Mouse (Mus musculus) activated CD4-positive, CD25-positive, alpha-beta regulatory T cell, adult 4 months (primary cell): Measurements from ENCODE around the gene Kif5a. TPM values are rescaled to one million over a fixed set of nuclear protein-coding genes. Genes with fewer than 3 reads are reported as not detected.
"Not testable (repeated sequence)": the region's sequence is repeated elsewhere in the genome, so short reads cannot be mapped to it uniquely, and the experiment has no call there.

Experiments used
- ATAC-seq: one replicate; pipeline ENCODE4 v1.8.0; 2017
- polyA plus RNA-seq, 2 experiments: library from polyadenylated mRNA; unstranded; fragments of 100-300 nt; shearing (Covaris generic); gene quantifications; one replicate each; pipeline ENCODE4 v1.2.1; 2017

The Kif5a gene
- polyA plus RNA-seq: under 1 TPM; 0.18 to 0.70 TPM

DNA sequence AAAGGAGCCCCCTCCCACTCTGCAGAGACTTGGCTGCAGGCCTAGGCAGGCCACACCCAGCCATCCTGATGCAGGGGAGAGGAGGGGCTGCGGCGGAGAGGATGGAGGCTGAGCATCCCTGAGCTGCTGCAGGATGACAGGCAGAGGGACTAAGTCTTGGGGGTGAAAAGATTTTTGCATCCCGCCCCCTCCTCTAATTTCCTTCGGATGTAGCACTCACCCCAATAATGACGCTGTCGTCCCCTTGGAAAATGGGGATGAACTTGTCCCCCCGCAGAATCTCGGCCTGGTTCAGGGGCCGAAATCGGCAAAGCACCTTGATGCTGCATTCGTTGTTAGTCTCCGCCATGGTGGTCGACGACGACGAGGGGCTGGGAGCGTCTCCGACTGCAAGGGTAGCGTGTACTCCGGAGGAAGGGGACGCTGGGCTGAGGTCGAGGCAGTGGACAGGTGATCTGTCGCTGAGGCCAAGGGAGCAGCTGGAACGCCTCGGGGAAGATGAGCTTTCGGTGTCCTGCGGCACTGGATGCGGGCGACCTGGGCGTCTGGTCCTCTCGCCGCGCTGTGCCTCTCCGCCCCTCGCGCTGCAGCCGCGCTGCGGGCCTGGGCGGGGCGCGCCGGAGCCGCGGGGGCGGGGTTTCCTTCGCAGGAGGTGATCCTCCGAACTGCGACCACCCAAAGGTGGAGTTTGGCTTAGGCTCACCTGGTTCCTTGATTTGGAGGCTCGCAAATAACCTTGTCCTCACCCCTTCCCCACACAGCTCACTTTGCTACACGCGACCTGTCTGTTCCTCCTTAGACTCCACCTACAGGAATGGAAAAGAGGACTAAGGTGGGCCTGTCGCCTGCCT is at the start of gene Kif5a:
Gene Kif5a, minus strand, starts transcription at position 801 of the 851 bp plus-strand sequence.
- no peak for ATAC-seq

DNA sequence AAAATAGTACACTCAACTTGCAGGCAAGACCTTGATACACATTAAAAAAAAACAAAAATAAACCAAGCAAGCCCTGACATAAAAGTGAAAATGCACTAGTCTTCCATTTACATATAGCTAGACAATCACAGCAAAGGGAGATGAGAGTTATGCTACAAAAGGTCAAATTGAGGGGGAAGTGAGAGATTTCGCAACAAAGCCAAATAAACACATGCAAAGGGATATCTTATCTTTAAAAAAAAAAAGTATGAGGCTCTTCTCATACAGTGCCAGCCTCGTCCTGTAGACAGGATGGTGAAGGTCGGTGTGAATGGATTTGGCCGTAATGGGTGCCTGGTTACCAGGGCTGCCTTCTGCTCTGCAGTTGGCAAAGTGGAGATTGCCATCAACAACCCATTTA is 49.7 kb upstream of the Kif5a start:
- no peak for ATAC-seq

DNA sequence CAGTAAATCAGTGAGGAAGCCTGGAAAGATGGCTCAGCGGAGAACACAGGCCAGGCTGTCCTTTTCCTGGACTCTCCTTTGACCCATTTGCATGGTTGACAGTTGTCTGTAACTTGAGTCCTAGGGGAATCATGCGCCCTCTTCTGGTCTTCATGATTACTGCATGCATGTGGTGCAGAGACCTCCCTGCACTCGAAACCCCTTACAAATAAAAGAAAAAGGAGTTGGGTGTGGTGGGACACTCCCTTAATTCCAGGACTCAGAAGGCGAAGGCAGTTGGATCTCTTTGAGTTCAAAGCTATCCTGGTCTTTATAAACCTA is 49.2 kb upstream of the Kif5a start:
- ATAC-seq: peak; percentile 45

DNA sequence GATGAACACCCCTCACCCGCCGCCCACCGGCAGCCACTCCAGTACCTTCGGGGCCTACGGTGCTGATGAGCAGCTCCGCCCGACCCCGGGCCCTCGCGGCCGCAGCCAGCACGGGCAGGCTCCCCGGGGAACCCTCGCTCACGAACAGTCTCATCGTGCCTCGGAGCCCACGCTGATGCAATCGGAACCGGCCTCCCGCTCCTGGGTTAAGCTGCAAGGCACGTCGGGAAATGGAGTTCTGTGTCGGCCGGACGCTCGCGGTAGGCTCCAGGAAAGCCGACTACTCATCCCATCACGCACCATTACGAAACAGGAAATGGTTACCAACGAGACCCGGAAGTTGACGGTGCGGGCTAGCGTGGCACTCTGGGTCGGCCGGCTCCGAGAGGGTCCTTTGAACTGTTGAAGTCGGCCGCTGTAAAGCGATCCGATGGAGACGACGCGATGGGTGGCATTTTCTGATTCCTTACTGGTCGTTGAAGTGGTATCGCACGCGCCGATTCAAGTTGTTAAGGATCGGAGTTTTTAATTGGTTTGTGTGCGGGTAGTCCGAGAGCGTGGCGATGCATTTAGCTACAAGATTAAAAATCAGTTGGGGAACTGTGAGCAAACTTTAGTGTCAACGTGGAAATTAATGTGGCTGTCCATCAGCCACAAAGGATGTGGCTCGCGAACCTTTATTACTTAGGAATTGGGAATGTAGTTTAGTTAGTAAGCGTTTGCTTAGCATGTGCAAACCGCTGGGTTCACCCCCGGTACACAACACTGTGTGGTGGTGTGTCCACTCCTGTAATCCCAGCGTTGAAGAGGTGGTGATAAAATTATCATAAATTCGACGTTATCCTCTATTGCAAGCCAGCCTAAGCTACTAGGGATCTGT is 48.6 kb upstream of the Kif5a start, which contains the start of gene Mars:
Gene Mars, minus strand, starts transcription at position 311 of the 880 bp plus-strand sequence.
- peak; percentile 92 for ATAC-seq

DNA sequence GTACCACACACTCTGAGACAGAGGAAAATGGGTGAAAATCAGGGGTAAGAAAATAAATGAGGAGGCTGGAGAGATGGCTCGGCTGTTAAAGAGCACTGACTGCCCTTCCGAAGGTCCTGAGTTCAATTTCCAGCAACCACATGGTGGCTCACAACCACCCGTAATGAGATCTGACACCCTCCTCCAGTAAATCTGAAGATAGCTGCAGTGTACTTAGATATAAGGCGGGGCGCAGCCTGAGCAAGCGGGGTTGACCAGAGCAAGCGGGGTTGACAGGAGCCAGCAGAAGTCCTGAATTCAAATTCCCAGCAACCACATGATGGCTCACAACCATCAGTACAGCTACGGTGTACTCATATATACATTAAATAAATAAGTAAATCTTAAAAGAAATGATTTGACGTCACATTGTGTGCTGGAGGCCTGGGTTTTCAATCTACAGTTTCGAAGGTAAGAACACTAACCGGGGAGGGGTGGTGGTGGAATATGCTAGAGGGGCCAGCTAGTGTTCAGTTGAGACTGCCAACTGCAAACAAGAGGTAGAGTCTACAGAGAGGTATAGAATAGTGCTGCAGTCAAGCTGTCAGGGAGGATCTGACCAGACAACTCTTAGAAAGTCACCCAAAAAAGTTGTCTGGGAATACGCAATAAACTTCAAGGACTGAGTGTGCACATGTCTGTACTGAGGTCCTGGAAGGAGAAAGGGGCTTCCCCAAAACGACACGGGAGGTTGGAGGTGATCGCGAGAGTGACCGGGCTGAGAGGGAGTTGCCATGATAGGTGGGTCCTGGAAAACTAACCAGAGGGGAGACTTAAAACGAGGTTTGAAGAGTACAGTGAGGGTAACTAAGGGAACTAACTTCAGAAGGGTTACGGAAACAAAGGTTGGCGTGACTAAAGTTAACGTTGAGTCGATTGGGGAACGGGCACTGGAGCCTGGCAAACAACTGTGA is 47.7 kb upstream of the Kif5a start:
- ATAC-seq: peak; percentile 21

DNA sequence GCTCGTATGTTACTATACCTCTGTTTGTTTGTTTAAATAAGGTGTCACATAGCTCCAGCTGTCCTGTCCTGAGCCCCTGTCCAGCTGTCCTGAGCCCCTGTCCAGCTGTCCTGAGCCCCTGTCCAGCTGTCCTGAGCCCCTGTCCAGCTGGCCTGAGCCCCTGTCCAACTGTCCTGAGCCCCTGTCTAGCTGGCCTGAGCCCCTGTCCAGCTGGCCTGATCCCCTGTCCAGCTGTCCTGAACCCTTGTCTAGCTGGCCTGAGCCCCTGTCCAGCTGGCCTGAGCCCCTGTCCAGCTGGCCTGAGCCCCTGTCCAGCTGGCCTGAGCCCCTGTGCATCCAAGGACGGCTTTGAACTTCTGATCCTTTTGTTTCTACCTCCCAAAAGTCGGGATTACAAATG is 46.0 kb upstream of the Kif5a start:
- not testable (repeated sequence) for ATAC-seq

DNA sequence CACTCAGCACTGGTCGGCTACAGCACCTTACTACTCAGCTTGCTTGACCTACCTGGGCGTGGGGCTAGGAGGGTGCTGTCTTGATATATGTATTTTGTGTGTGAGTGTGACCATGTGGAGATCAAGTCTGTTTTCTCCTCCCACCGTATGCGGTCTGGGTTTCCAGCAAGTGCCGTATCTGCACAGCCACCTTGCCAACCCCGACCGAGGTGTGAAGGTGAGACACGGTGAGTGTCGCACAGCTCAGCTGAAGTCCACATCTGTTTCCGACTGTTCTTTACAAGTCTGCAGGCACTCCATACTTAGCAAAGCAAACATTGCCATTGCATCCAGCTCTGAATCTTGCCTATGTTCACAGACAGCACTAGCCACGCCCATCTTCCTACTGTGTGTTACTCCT is 40.0 kb upstream of the Kif5a start:
- ATAC-seq: no peak

DNA sequence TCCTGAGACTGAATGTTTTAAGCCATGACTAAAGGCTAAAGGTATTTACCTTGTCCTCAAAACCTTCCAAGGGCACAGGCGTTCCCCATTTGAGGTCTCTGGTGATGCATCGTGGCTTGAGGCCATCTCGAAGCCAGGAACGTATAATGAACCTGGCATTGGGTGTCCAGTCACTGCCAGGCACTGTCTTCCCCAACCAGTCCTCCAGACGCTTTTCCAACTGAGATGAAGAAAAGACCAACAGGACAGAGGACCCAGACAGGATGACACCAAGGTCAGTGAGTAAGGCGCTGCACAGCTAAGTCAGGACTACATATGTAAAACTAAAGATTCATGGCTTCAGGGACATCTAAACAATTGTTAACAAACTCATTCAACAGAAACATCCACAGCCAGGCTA is 37.2 kb upstream of the Kif5a start:
- no peak for ATAC-seq

DNA sequence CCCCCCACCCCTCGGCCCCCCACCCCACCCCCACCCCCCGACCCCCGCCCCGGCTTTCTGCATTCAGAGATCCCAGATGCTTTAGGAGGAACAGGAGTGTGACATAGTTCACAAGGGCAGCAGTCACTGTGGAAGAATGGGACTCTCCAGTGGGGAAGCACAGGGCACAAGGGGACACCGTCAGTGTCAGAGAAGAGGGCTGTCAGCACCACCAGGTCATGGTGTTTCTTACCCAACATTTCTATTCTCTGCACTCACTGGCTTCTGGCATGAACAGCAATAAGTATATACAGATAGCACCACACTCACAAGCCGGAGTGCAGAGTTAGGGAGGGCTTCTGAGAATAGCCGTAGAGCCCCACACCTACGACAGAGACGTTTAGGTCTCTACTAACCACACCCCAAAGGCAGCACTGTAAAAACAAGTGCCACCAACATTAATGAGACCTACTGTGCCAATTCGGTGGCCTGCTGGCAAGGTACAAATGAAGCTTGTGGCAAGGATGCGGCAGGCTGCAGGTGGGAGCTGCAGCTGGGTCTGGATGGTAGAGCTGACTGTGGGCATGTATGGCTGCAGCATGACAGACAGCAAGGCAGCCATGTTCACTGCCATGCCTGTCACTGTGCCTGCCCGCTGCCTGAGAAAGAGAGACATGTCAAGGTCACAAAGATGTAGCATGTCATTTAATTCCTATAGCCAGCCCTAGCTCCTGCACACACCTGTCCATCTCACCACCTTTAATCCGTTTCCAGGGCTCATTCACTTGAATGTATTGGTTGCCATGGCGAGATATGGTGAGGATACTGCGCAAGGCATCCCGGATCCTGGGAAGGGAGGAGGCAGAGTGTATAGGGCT is 34.1 kb upstream of the Kif5a start:
- no peak for ATAC-seq

DNA sequence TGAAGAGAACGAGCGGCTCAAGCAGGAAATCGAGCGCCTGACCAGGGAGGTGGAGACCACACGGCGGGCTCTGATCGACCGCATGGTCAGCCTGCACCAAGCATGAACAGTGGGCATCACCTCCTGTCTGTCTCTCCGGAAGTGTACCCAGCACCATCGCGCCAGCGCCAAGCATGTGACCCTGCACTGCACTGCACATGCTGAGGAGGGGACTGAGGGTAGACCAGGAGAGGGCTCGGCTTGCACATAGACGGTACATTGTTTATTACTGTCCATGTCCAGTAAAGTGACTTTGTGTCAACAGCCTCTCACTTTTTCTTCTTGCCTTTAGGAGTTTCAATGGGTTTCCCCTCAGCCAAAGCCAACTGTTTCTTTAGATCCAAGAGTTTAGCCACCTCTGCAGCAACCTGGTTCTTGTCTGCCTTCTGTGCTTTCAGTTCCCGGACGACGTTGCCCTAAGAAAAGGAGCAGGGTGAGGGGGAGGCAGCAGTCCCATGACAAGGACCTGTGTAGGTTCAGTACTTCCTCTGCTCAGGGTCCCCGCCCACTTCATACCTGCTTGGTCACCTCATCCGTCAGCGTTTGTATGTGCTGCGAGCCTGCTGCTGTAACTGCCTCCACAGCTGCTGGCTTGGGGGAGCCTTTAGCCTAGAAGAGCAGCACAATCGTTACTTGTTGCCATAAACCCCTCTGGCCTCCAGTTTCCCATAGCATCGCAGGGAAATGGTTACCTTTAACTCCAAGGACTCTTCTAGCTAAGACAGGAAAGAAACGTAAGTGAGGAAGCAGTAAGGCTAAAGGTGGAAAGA is 33.0 kb upstream of the Kif5a start:
- no peak for ATAC-seq

DNA sequence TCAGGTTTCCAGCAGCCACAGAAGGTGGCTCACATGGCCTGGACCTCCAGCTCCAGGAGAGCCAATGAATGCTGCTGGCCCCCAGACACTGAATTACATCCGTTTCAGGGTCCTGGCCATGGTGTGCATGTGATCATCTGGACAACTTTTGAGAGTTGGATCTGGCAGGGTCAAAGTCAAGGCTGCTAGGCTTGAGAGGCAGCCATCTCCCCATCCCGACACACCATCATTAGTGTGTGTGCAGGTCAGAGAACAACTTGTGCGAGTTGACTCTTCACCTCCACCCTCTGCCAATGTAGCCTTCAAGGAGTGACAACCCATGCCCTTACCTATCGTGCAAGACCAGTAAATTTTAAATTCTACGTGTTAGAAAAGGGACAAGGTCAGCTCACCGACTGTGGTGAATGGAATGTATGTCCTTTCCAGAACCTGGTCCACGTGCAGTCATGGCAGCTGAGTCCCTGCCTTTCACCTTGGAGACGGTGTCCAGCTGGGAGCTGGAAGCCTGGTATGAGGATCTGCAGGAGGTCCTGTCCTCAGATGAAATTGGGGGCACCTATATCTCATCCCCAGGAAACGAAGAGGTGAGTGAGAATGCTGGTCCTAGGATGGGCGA is 31.9 kb upstream of the Kif5a start:
- ATAC-seq: no peak

DNA sequence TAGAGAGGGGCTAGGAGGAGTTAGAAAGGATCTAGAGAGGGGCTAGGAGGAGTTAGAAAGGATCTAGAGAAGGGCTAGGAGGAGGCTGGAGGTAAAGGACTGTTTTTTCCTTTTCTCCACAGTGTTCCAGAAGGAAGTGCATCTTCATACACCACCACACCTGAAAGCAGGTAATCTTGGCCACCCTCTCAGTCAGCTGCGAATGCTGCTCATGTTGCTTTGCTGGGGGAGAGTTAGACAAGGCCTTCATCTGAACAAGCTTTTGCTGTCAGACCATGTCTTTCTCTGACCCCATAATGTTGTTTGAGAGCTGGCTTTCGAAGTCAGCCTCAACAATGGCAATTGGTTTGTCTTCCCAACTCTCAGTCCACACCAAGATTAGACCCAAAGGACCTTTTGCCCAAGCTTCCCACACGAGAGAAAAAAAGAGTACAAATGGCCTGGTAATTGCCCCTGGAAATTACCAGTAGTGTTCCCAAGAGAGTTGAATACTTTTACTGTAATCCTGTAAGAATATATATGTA is 30.5 kb upstream of the Kif5a start:
- no peak for ATAC-seq

DNA sequence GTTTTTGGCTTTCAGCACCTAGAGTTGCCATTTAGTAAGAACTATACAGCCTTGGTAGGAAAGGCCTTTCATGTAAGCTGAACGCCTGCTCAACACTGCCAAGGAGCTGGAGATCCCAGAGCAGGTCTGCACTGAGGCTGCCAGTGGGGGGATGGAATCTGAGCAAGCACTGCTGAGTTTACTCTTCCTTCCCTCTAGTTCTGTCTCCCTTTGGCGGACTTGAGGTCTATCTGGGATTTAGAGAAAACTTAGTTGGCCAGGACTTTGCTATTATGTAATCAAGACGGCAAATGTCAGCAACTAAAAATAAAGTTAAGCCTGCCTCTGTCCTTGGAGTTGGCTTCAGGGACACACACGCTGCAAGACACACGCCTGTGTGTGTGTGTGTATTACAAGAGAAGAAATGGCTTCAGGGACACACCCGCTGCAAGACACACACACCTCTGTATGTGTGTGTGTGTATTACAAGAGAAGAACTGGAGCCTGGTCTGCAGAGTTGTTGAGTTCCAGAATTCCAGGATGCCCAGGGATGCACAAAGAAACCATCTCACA is 29.9 kb upstream of the Kif5a start:
- no peak for ATAC-seq

DNA sequence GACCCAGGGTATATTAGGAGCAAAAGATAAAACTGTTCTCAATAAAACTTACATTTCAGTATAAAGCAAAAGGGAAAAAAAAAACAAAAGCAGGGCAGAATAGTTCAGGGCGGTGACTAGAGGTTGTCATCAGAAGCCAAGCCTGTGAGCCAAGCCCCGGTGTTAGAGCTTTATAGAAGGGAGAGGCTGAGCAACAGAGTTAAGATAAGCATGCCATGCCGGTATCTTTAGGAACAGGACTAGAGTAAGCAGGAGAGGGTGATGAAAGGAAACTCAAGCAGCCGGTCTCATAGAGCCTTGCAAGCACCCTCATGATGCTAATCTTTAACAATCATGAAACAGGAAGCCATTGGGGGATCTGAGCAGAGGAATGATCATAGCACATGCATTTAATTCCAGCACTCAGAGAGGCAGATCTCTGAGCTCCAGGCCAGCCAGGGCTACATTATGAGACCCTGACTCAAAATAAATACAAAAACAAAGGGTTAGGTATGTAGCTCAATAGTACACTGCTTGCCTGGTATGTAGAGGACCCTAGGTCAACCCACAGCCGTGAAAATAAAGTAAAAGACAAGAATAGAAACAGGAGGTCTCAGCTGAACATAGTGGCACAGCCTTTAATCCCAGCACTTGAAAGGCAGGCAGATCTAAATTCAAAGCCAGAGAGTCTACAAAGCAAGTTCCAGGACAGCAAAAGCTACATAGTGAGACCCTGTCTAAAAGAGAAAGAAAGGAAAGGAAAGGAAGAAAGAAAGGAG is 28.9 kb upstream of the Kif5a start:
- ATAC-seq: no peak

DNA sequence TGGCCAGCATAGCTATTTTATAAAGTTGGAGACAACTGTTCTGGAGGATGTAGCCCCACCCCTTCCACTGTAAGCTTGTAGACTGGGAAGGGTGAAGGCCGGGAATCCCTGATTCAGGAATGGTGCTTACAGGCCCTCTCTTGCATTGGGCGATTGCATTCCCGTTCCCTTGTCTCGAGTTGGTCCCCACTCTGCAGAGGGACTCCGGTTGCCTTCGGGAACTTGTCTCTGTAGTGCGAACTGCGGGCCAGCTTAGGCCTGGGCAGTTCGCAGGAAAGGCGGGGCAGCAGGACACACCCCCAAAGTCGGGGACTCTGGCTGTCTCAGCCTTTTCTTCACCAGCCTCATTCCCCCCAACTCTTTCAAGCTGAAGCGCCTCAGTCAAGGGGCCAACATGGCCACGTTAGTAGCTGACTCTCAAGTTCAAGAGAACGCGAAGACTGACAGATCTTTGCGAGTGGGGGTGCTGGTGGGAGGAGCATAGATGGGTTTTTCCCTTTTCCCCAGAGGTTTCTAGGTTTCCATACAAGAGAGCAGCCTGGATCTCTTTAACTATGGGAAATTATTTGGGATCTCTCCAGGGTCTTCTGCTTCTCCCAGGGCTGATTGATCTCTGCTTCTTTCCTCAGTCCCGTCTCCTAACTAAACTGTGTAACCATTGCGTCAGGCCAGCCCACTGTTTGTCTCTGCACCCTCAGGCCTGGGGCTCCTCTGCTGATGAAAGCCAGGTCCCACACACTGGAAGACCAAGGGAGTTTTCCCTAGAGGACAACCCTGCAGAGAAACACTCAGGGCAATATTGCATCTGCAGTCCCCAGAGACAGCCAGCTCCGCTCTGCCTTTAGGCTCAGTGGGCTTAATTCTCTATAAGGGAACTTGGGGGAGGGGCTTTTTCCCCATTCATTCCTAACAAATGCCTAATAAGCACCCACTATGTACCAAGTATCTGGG is 28.1 kb upstream of the Kif5a start:
- ATAC-seq: peak; percentile 11

DNA sequence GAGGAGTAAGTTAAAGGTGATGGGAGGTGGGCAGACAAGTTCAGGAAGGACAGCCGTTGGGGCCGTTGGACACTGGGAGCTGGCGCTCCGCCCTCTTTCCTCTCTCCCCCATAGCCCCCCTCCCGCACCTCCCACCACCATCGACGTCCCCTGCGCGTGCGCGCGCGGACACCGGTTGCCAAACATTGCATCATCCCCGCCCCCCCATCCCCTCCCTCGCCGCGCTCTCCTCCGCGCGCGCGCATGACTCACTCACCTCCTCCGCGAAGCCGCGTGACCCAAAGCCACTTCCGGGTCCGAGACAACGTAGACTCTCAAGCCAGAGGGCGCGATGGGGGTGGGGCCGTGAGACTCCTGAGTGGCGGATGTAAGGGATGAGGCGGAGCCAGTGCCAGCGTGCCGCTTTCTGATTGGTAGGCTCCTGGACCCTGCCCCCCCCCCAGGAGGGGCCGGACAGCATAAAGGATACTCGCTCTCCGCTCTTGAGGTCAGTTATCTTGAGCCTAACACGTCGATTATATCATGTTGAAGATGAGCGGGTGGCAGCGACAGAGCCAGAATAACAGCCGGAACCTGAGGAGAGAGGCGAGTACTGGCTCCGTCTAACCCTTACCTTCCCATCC is 27.3 kb upstream of the Kif5a start:
- peak; percentile 82 for ATAC-seq

DNA sequence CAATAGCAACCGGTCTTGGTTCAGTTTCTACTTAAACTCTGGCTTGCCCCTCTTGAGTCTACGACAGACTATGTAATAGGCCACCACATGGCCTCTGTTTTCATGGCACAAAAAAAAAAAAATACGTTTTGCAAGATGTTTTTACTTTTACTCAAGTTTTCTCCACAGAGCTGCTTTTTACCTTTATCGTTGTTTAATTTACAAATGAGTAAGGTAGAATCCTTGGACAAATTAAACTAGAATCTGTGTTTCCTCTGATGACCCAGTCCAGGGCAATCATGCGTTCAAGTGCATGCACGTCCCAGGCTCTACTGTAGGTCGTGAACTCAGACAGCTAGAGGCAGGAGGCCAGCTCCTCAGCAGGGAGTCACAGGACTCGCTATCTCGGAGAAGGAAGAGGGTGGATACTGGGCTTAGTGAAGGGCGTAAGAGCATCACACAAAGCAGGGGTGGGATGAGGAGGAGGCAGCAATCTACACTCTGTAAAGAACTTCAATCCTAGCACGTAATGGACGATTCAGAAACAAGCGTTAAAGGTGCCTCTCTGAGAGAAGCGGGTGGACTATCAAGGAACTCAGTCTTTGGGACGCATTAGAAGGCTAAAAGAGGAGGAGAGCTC is 26.5 kb upstream of the Kif5a start:
- peak; percentile 28 for ATAC-seq
